Mouse (Mus musculus) CH12.LX (cell line): ENCODE data around the gene Gm9803. TPM values are rescaled to one million over a fixed set of nuclear protein-coding genes. Genes with fewer than 3 reads are reported as not detected.

ENCODE experiments used
- DNase-seq: peaks from one replicate; pipeline ENCODE4 v3.0.0-alpha.2; 2013; ENCODE audit errors: extremely low read depth
- H3K27ac ChIP-seq: 2 replicates; pipeline ENCODE4 v1.5.1; 2012; ENCODE audit warnings: low read depth, mild to moderate bottlenecking, control low read depth, moderate library complexity; ENCODE audit not compliant: insufficient read depth
- H3K27me3 ChIP-seq: replicated peaks from 2 replicates; pipeline ENCODE3; 2012; ENCODE audit warnings: inconsistent platforms
- H3K36me3 ChIP-seq, 2 experiments: replicated peaks in 1 of 2; 2 replicates each; pipeline versions ENCODE3 to v1.6.1; 2012; ENCODE audit warnings: inconsistent platforms in 1 of 2, low read length in 1 of 2, mild to moderate bottlenecking in 1 of 2, mixed read lengths in 1 of 2, moderate library complexity in 1 of 2; ENCODE audit not compliant: control insufficient read depth in 1 of 2, insufficient read depth in 1 of 2
- H3K4me1 ChIP-seq, 2 experiments: 2 replicates each; pipeline ENCODE4 v1.6.1; 2012; ENCODE audit warnings: inconsistent platforms in 1 of 2, moderate library complexity in 1 of 2; ENCODE audit not compliant: insufficient read depth in 2 of 2, control insufficient read depth in 1 of 2
- H3K4me2 ChIP-seq: 2 replicates; pipeline ENCODE4 v1.6.1; 2012; ENCODE audit warnings: low read depth, mild to moderate bottlenecking, control low read depth; ENCODE audit not compliant: poor library complexity, insufficient read depth, severe bottlenecking
- H3K4me3 ChIP-seq, 3 experiments: fragments of 150-350 bp in 1 of 3; sonication (generic) in 1 of 3; replicated peaks in 1 of 3; 2 replicates each; pipeline versions ENCODE3 to v1.5.1; 2011 to 2012; ENCODE audit warnings: low read depth in 2 of 3, low read length in 2 of 3, mild to moderate bottlenecking in 2 of 3, moderate library complexity in 2 of 3, control low read depth in 1 of 3, improper control_type of control experiment in 1 of 3, inconsistent platforms in 1 of 3, mixed read lengths in 1 of 3; ENCODE audit not compliant: poor library complexity in 1 of 3
- H3K79me2 ChIP-seq: replicated peaks from 2 replicates; pipeline ENCODE4 v1.6.1; 2012; ENCODE audit warnings: mild to moderate bottlenecking, moderate library complexity; ENCODE audit not compliant: control insufficient read depth, poor library complexity, insufficient read depth, severe bottlenecking; ENCODE audit errors: extremely low read depth
- H3K9ac ChIP-seq: 2 replicates; pipeline ENCODE4 v1.6.1; 2012; ENCODE audit warnings: low read depth, mild to moderate bottlenecking, control low read depth, moderate library complexity; ENCODE audit not compliant: insufficient read depth
- H3K9me3 ChIP-seq: replicated peaks from 2 replicates; pipeline ENCODE3; 2012; ENCODE audit warnings: low read length, inconsistent platforms, mixed read lengths
- BHLHE40 ChIP-seq: IDR thresholded peaks from 2 replicates; pipeline ENCODE4 v1.6.1; 2011; ENCODE audit warnings: mild to moderate bottlenecking, low read depth, low read length, improper control_type of control experiment
- CHD2 ChIP-seq: IDR thresholded peaks from 2 replicates; pipeline ENCODE4 v1.6.1; 2011; ENCODE audit warnings: low read length, improper control_type of control experiment
- CTCF ChIP-seq, 2 experiments: IDR thresholded peaks in 1 of 2; conservative IDR thresholded peaks in 1 of 2; 2 replicates each; pipeline ENCODE4 v1.5.1; 2011 to 2012; ENCODE audit warnings: low read depth in 2 of 2, low read length in 2 of 2, improper control_type of control experiment in 1 of 2, inconsistent platforms in 1 of 2, mild to moderate bottlenecking in 1 of 2, moderate library complexity in 1 of 2
- GABPA ChIP-seq: IDR thresholded peaks from 2 replicates; pipeline ENCODE4 v1.6.1; 2012; ENCODE audit warnings: low read depth, low read length, improper control_type of control experiment, inconsistent platforms; ENCODE audit not compliant: insufficient replicate concordance
- HCFC1 ChIP-seq: IDR thresholded peaks from 2 replicates; pipeline ENCODE4 v1.6.1; 2012; ENCODE audit warnings: low read depth, mild to moderate bottlenecking, inconsistent platforms, low read length, improper control_type of control experiment
- IRF4 ChIP-seq: IDR thresholded peaks from 2 replicates; pipeline ENCODE4 v1.6.1; 2014; ENCODE audit warnings: low read depth, mild to moderate bottlenecking, inconsistent platforms, low read length, improper control_type of control experiment
- JUND ChIP-seq: conservative IDR thresholded peaks from 2 replicates; pipeline ENCODE4 v1.6.1; 2011; ENCODE audit warnings: low read depth, low read length, improper control_type of control experiment
- KAT2A ChIP-seq: IDR thresholded peaks from 2 replicates; pipeline ENCODE4 v1.6.1; 2012; ENCODE audit warnings: low read length, improper control_type of control experiment, inconsistent platforms; ENCODE audit not compliant: insufficient replicate concordance
- MAX ChIP-seq: IDR thresholded peaks from 2 replicates; pipeline ENCODE4 v1.6.1; 2011; ENCODE audit warnings: low read length, improper control_type of control experiment
- MAZ ChIP-seq: IDR thresholded peaks from 2 replicates; pipeline ENCODE4 v1.6.1; 2012; ENCODE audit warnings: low read depth, mild to moderate bottlenecking, inconsistent platforms, low read length, improper control_type of control experiment, moderate library complexity
- MEF2A ChIP-seq: IDR thresholded peaks from 2 replicates; pipeline ENCODE4 v1.6.1; 2014; ENCODE audit warnings: low read depth, mild to moderate bottlenecking, inconsistent platforms, low read length, improper control_type of control experiment, borderline replicate concordance
- MXI1 ChIP-seq: IDR thresholded peaks from 2 replicates; pipeline ENCODE4 v1.6.1; 2011; ENCODE audit warnings: mild to moderate bottlenecking, low read depth, low read length, improper control_type of control experiment
- MYC ChIP-seq: IDR thresholded peaks from 2 replicates; pipeline ENCODE4 v1.6.1; 2011; ENCODE audit warnings: low read depth, mild to moderate bottlenecking, improper control_type of control experiment, low read length
- NELFE ChIP-seq: IDR thresholded peaks from 2 replicates; pipeline ENCODE4 v1.6.1; 2011; ENCODE audit warnings: low read depth, low read length, improper control_type of control experiment
- NRF1 ChIP-seq: IDR thresholded peaks from 2 replicates; pipeline ENCODE4 v1.6.1; 2014; ENCODE audit warnings: low read depth, mild to moderate bottlenecking, inconsistent platforms, low read length, improper control_type of control experiment, moderate library complexity
- PAX5 ChIP-seq: IDR thresholded peaks from 2 replicates; pipeline ENCODE4 v1.6.1; 2012; ENCODE audit warnings: low read length, inconsistent platforms, mixed read lengths
- POLR2AphosphoS2 ChIP-seq: IDR thresholded peaks from 2 replicates; pipeline ENCODE4 v1.6.1; 2011; ENCODE audit warnings: low read depth, low read length, improper control_type of control experiment
- RAD21 ChIP-seq: IDR thresholded peaks from 2 replicates; pipeline ENCODE4 v1.6.1; 2011; ENCODE audit warnings: low read depth, mild to moderate bottlenecking, low read length, improper control_type of control experiment, moderate library complexity
- RCOR1 ChIP-seq: conservative IDR thresholded peaks from 2 replicates; pipeline ENCODE4 v1.6.1; 2012; ENCODE audit warnings: low read depth, mild to moderate bottlenecking, inconsistent platforms, low read length, improper control_type of control experiment
- SIN3A ChIP-seq: IDR thresholded peaks from 2 replicates; pipeline ENCODE4 v1.6.1; 2012; ENCODE audit warnings: low read length, improper control_type of control experiment, inconsistent platforms
- TBP ChIP-seq: conservative IDR thresholded peaks from 2 replicates; pipeline ENCODE4 v1.6.1; 2011; ENCODE audit warnings: low read depth, low read length, improper control_type of control experiment
- UBTF ChIP-seq: IDR thresholded peaks from 2 replicates; pipeline ENCODE4 v1.6.1; 2012; ENCODE audit warnings: low read depth, mild to moderate bottlenecking, inconsistent platforms, low read length, improper control_type of control experiment, moderate library complexity
- dilution Hi-C: fragments of 300-500 bp; cut with MboI; formaldehyde crosslinking; loops from 2 replicates; pipeline ENCODE4 v1.14.3; 2020; ENCODE audit warnings: low sequenced_read_pairs; ENCODE audit not compliant: extremely low pct_unique_long_range_greater_than_20kb, extremely low pct_ligation_motif_present
- in situ Hi-C: fragments of 300-500 bp; cut with MboI; formaldehyde crosslinking; loops from 3 replicates; pipeline ENCODE4 v1.14.3; 2019; ENCODE audit warnings: low sequenced_read_pairs, low pct_ligation_motif_present, low pct_unique_long_range_greater_than_20kb, mixed read lengths
- polyA plus RNA-seq: library from polyadenylated mRNA; unstranded; fragments of >175 nt; gene quantifications from 2 replicates; pipeline ENCODE4 v1.2.1, GENCODE M21; 2012; ENCODE audit warnings: low read depth; ENCODE audit not compliant: insufficient read length
- total RNA-seq, 2 experiments: library from RNA; depleted of rRNA; stranded (reverse); fragments of 300-350 nt in 1 of 2; fragments of >200 nt in 1 of 2; gene quantifications; 2 replicates each; pipeline ENCODE4 v1.2.3; 2012 to 2014

Gene Gm9803
- total and polyA plus RNA-seq, 3 experiments: 23.2 to 120 (median 99.7) TPM

DNA sequence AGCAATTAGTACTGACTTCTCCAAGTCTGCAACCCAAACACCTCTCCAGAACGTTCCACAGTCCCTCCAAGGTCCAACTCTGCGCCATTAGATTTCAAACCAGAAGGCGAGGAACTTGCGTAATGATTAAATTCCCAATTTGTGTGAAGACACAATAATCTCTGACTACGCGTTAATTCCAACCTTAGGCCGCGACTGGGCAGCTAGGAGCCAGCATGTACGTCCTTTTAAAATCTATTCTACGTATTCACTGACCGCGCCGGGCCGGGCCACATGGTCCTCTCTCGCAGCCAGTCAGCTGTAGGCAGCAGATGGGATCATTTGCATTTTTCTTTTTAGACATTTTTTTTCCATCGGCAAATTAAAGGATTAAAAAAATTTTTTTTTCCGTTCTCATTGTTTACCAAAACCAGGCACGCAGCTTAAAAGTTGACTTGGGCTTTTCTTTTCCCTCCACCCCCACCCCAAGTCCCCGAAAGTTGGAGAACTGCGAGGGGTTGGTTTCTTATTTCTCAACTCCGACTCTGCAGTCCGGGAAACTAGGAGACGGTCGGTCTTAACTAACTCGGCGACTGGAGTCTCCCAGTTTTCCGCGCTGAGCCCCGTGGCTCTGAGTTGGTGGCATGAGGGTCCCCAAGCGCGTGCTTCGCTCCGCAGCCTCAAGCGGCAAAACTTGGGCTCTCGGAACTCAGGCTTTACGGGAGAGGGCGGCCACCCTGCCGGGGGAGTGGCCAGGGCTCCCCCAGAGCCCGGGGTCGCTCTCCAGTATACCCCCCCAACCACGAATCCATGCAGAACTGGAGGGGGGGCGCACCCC, 45.8 kb upstream of the Gm9803 start (continued):
- 0 out of 2 replicates have a peak, but pooled peaks have one; percentile 5 for TF ChIP-seq IRF4
- no peak; the same call in 1 of the 2 replicates for TF ChIP-seq MEF2A
- no peak for TF ChIP-seq PAX5
- TF ChIP-seq GABPA: no peak
- TF ChIP-seq RAD21: no peak
- TF ChIP-seq KAT2A: no peak
- no peak for TF ChIP-seq NRF1
- TF ChIP-seq MAX: peak; percentile 88
- TF ChIP-seq CTCF (conservative IDR thresholded peaks at IDR 0.05 in 1 of 2, IDR thresholded peaks at IDR 0.05 in 1 of 2; ENCODE audit: low read depth in 2 of 2, low read length in 2 of 2): no peak

DNA sequence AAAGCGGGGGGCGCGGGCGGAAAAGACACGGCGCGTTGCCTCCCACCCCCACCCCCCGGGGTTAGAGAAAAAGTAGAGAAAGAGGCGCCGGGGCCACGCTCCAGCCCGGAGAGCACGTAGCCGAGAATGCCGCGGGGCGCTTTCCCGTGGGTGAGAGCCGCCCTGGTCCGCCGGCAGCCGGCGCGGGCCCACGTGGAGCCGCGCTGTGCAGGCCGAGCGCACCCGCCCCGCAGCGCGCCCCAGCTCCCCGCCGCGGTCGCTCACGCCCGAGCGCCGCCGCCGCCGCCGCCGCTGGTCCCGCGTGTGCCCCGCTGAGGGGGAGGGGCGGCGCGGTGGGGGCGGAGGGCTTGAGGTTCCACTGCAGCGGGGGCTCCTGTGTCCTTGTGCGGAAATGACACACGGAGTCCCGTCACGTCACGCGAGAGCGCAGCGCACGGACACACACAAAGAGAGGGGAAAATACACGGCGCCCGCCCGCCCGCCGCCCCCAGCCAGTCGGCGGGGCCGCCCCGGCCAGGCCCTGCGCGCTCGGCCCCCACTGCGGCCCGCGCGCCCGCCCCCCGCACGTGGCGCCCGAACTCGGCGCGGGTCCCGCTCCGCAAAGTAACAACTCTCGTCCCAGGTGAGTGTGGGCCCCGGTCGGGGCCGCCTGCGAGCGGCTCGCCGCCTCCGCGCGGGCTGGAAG, 45.0 kb upstream of the Gm9803 start, which contains the start of gene Bend3:
Bend3 (plus strand) TSS at position 81 of the 685 bp plus-strand sequence.
- no peaks in the 10 kb centered on the region for H3K9me3 ChIP-seq
- H3K4me1 ChIP-seq: peaks cover 9 to 51% of the 10 kb centered on the region in 2 experiments
- H3K4me2 ChIP-seq: peak within 1 kb of the TSS; percentile 69
- peak within 1 kb of the TSS; percentile 88 for H3K27ac ChIP-seq
- DNase-seq: no peak
- H3K27me3 ChIP-seq: no peaks in the 10 kb centered on the region
- peak within 1 kb of the TSS; percentile 99 for H3K9ac ChIP-seq
- peak within 1 kb of the TSS; percentile 62 to 99 (median 85) for H3K4me3 ChIP-seq
- in situ Hi-C loops: no loop called here
- no peaks in the 10 kb centered on the region for H3K36me3 ChIP-seq
- dilution Hi-C loops: no loop called here
- peaks cover 32% of the 10 kb centered on the region; the same call in 1 of the 2 replicates for H3K79me2 ChIP-seq
- TF ChIP-seq TBP (no peak), SIN3A (no peak), CHD2 (peak; percentile 73), MAX (0 out of 2 replicates have a peak, but pooled peaks have one; percentile 6), JUND (no peak), POLR2AphosphoS2 (0 out of 2 replicates have a peak, but pooled peaks have one; percentile 4), RCOR1 (no peak), BHLHE40 (peak; percentile 48; the same call in 1 of the 2 replicates), MYC (no peak), HCFC1 (no peak), MAZ (no peak), NRF1 (no peak), NELFE (no peak), MXI1 (peak; percentile 27; the same call in 1 of the 2 replicates), UBTF (no peak)
